Mouse (Mus musculus) forebrain, embryonic 12.5 days (tissue): ENCODE measurements around the gene Ifitm2. TPM values are rescaled to one million over a fixed set of nuclear protein-coding genes. Genes with fewer than 3 reads are reported as not detected.
A peak's percentile ranks its signal among the peaks of the same experiment; 100 is the strongest.

ENCODE experiments used
- ATAC-seq: fragments of 200-750 bp; cut with Nextera tagmentation; 2 replicates; pipeline ENCODE4 v1.8.0; 2017; ENCODE audit warnings: moderate TSS enrichment; ENCODE audit not compliant: low FRiP score
- H3K27ac ChIP-seq: fragments of 300-500 bp; sonication (generic); 2 replicates; pipeline ENCODE4 v1.5.1; 2016; ENCODE audit warnings: mild to moderate bottlenecking
- H3K27me3 ChIP-seq: fragments of 300-500 bp; sonication (generic); 2 replicates; pipeline ENCODE4 v1.6.1; 2016; ENCODE audit warnings: mild to moderate bottlenecking
- H3K36me3 ChIP-seq: fragments of 300-500 bp; sonication (generic); replicated peaks from 2 replicates; pipeline ENCODE4 v1.6.1; 2016; ENCODE audit warnings: mild to moderate bottlenecking
- H3K4me1 ChIP-seq: fragments of 300-500 bp; sonication (generic); 2 replicates; pipeline ENCODE4 v1.6.1; 2016
- H3K4me2 ChIP-seq: fragments of 300-500 bp; sonication (generic); 2 replicates; pipeline ENCODE4 v1.6.1; 2016; ENCODE audit warnings: mild to moderate bottlenecking, moderate library complexity
- H3K4me3 ChIP-seq: fragments of 300-500 bp; sonication (generic); replicated peaks from 2 replicates; pipeline ENCODE4 v1.5.1; 2016; ENCODE audit warnings: mild to moderate bottlenecking
- H3K9ac ChIP-seq: fragments of 300-500 bp; sonication (generic); 2 replicates; pipeline ENCODE4 v1.6.1; 2016; ENCODE audit warnings: mild to moderate bottlenecking
- H3K9me3 ChIP-seq: fragments of 300-500 bp; sonication (generic); 2 replicates; pipeline ENCODE4 v1.6.1; 2016
- WGBS: fragments of 180-500 bp; shearing (Covaris S2); methylation state at CpG from one replicate; pipeline ENCODE4 v1.1.7; 2016; 5-methylcytosine and 5-hydroxymethylcytosine counted together
- polyA plus RNA-seq: library from polyadenylated mRNA; unstranded; fragments of >200 nt; fragmentation: Nextera tagmentation; extraction: Ambion mirVana; gene quantifications from 2 replicates; pipeline ENCODE4 v1.2.1, GENCODE M21; 2016

Ifitm2 gene
- polyA plus RNA-seq, 1 experiment from 2014 or later: 217 TPM

DNA sequence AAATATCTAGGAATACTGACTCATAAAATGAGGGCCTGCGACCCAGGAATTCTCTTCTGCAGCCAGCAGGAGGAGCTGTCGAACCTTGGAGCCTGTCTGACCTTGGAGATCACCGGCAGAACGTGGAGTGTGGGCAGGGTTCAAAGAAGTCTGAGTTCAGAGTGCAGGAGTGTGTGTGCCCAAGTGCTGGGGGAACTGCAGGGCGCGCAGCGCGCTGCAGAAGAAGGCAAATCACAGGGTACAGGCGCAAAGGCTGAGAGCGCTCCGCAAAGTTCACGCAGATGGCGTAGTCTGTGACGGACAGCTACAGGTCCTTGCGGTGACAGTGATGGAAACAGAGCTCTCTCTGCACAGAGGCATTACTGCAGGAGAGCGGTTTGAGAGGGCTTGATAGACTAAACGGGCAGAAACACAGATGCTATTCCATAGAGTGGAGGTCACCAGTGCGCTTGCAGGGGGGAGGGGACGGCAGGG is 47.1 kb downstream of the Ifitm2 start:
- under 1% methylated on average over 19 of the region's 19 CpGs for WGBS
- peak; percentile 57; the same call in 1 of the 2 replicates for ATAC-seq

DNA sequence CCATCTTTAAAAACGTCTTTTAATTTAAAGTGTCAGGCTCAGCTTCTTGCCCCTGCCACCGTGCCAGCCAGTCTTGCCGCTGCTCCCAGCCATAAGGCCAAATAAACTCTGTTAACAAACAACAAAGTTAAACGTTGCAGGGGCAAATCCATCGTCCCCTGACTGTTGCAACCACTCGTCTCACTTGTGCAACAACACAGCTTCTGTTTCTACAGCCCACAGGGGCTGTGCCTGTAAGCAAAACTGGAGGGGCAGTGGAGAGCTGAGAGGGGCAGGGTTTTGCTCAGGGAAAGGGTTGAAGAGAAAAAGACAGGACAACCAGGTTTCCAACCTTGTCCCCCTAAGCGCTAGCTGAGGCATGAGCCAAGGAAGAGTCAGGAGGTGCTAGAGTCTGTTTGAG is 47.6 kb downstream of the Ifitm2 start:
- no peaks in the 10 kb centered on the region for H3K9me3 ChIP-seq
- no peaks in the 10 kb centered on the region for H3K27me3 ChIP-seq
- H3K9ac ChIP-seq: no peak overlapping the region; the same call in 1 of the 2 replicates
- H3K4me3 ChIP-seq: no peak overlapping the region
- H3K36me3 ChIP-seq: no peaks in the 10 kb centered on the region
- H3K4me1 ChIP-seq: peaks cover 4% of the 10 kb centered on the region; the same call in 1 of the 2 replicates
- 52% methylated on average over 7 of the region's 7 CpGs for WGBS
- no peak overlapping the region for H3K27ac ChIP-seq
- peak overlapping the region; percentile 61; the same call in 1 of the 2 replicates for H3K4me2 ChIP-seq
- ATAC-seq: no peak

More for the DNA sequence above, 47.1 kb downstream of the Ifitm2 start:
- no peak overlapping the region for H3K27ac ChIP-seq
- no peaks in the 10 kb centered on the region for H3K27me3 ChIP-seq
- peak overlapping the region; percentile 34 for H3K4me3 ChIP-seq
- H3K4me2 ChIP-seq: peak overlapping the region; percentile 61
- peak overlapping the region; percentile 12; the same call in 1 of the 2 replicates for H3K9ac ChIP-seq
- peaks cover 4% of the 10 kb centered on the region; the same call in 1 of the 2 replicates for H3K4me1 ChIP-seq
- H3K9me3 ChIP-seq: no peaks in the 10 kb centered on the region
- no peaks in the 10 kb centered on the region for H3K36me3 ChIP-seq

DNA sequence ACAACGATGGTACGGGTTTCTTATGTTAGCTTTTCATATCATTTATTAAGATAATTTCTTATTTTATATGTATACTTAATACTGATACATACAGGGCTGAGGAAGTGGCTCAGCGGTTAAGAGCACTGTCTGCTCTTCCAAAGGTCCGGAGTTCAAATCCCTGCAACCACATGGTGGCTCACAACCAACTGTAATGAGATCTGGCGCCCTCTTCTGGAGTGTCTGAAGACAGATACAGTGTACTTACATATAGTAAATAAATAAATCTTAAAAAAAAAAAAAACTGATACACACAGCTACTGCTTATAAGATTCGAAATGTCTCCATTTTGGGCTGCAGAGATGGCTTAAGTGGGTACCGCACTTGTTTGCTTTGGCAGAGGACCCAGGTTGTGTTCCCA is 48.1 kb downstream of the Ifitm2 start:
- Histone ChIP-seq H3K36me3 (no peaks in the 10 kb centered on the region), H3K27ac (no peak overlapping the region), H3K4me2 (no peak overlapping the region), H3K4me3 (no peak overlapping the region), H3K9ac (no peak overlapping the region), H3K9me3 (no peaks in the 10 kb centered on the region), H3K27me3 (no peaks in the 10 kb centered on the region), H3K4me1 (peaks cover 4% of the 10 kb centered on the region; the same call in 1 of the 2 replicates)
- no peak for ATAC-seq
- 90% methylated on average over 7 of the region's 7 CpGs for WGBS

DNA sequence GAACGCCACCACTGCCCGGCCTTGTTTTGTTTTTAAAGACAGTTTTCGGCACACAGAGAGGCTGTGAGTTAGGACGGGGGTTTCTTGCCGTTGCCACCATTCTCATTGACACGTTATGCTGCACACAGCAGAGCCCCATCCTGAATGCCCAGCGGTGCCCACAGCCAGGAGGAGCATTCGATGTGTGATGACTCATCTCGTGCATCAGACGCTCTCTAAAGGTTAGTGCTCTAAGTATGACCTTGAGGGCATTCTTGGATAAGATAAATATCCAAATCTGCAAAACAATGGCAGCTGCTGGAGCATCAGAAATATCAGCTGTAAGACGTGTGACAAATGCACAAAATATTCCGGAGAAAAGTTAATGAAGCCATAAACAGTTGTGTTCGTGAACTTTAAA is 48.7 kb downstream of the Ifitm2 start:
- no peak overlapping the region for H3K9ac ChIP-seq
- H3K27ac ChIP-seq: no peak overlapping the region
- H3K9me3 ChIP-seq: no peaks in the 10 kb centered on the region
- 87% methylated on average over 13 of the region's 13 CpGs for WGBS
- H3K4me2 ChIP-seq: no peak overlapping the region
- H3K4me3 ChIP-seq: no peak overlapping the region
- no peaks in the 10 kb centered on the region for H3K36me3 ChIP-seq
- no peak for ATAC-seq
- peaks cover 4% of the 10 kb centered on the region; the same call in 1 of the 2 replicates for H3K4me1 ChIP-seq
- H3K27me3 ChIP-seq: no peaks in the 10 kb centered on the region

DNA sequence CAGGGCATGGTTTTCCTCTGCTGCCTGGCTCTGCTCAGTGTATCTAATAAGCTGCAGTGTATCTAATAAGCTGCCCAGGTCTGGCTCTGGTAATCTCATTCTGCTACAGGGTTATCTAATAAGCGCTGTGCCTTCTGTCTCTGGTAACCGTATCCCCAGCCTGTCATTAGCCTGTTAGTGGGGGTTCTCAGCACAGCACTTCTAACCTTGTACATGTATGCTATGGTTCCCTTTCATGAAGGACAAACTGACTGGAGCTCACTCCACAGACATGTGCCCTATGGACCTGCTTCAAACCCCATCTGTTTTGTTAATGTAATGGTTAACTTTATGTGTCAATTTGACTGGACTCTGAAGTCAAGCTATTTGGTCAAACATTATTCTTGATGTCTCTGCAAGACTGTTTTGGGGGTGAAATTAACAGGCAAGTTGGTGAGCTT is 50.1 kb downstream of the Ifitm2 start:
- H3K4me3 ChIP-seq: no peak overlapping the region
- no peaks in the 10 kb centered on the region for H3K9me3 ChIP-seq
- H3K4me1 ChIP-seq: peaks cover 4% of the 10 kb centered on the region; the same call in 1 of the 2 replicates
- ATAC-seq: no peak
- H3K27ac ChIP-seq: no peak overlapping the region
- no peaks in the 10 kb centered on the region for H3K36me3 ChIP-seq
- H3K4me2 ChIP-seq: no peak overlapping the region
- no peak overlapping the region for H3K9ac ChIP-seq
- H3K27me3 ChIP-seq: no peaks in the 10 kb centered on the region
- 94% methylated on average over 2 of the region's 2 CpGs for WGBS

Other genes starting within 250 kb of the Ifitm2 start
- not detected in 2 replicates for gene Cyp2e1, start 192.2 kb downstream of the Ifitm2 start, polyA plus RNA-seq
- 0.13 and 0.31 TPM in 2 replicates for gene Syce1, start 168.1 kb downstream of the Ifitm2 start, polyA plus RNA-seq
- 7.0 and 7.4 TPM in 2 replicates for gene Zfp941, start 133.8 kb downstream of the Ifitm2 start, polyA plus RNA-seq
- not detected in 2 replicates for gene Urah, start 121.0 kb downstream of the Ifitm2 start, polyA plus RNA-seq
- gene Scgb1c1, start 110.4 kb downstream of the Ifitm2 start, polyA plus RNA-seq: not detected in 2 replicates
- gene Odf3, start 108.2 kb downstream of the Ifitm2 start, polyA plus RNA-seq: 0.13 TPM in 1 of 2 replicates, not detected in the other
- gene Gm45785, start 99.7 kb downstream of the Ifitm2 start, polyA plus RNA-seq: not detected in 2 replicates
- 60.3 and 65.6 TPM in 2 replicates for gene Ric8a, start 99.0 kb downstream of the Ifitm2 start, polyA plus RNA-seq
- gene Bet1l, start 98.4 kb downstream of the Ifitm2 start, polyA plus RNA-seq: 27.6 and 27.8 TPM in 2 replicates
- 307 and 318 TPM in 2 replicates for gene Psmd13, start 74.0 kb downstream of the Ifitm2 start, polyA plus RNA-seq
- gene Sirt3, start 73.7 kb downstream of the Ifitm2 start, polyA plus RNA-seq: 24.7 and 26.1 TPM in 2 replicates
- gene Cox8b, start 55.5 kb downstream of the Ifitm2 start, polyA plus RNA-seq: not detected in 2 replicates
- gene Nlrp6, start 35.1 kb downstream of the Ifitm2 start, polyA plus RNA-seq: 0.13 and 0.17 TPM in 2 replicates
- gene Pgghg, start 14.6 kb downstream of the Ifitm2 start, polyA plus RNA-seq: 12.7 and 12.9 TPM in 2 replicates
- gene Ifitm5, start 5.7 kb downstream of the Ifitm2 start, polyA plus RNA-seq: 0.78 and 1.4 TPM in 2 replicates
- not detected in 2 replicates for gene Gm45717, start 50 bp downstream of the Ifitm2 start, polyA plus RNA-seq
- gene Ifitm1, start 11.2 kb upstream of the Ifitm2 start, polyA plus RNA-seq: 5.8 and 6.2 TPM in 2 replicates
- gene Ifitm3, start 54.8 kb upstream of the Ifitm2 start, polyA plus RNA-seq: 11.6 and 13.0 TPM in 2 replicates
- not detected in 2 replicates for gene Ifitm6, start 61.9 kb upstream of the Ifitm2 start, polyA plus RNA-seq
- not detected in 2 replicates for gene Gm17387, start 73.1 kb upstream of the Ifitm2 start, polyA plus RNA-seq
- 40.7 and 43.6 TPM in 2 replicates for gene B4galnt4, start 105.1 kb upstream of the Ifitm2 start, polyA plus RNA-seq
- 1.3 and 1.5 TPM in 2 replicates for gene Pkp3, start 122.2 kb upstream of the Ifitm2 start, polyA plus RNA-seq
- 1.3 and 1.5 TPM in 2 replicates for gene Sigirr, start 144.6 kb upstream of the Ifitm2 start, polyA plus RNA-seq
- 0.31 and 0.37 TPM in 2 replicates for gene Ano9, start 161.8 kb upstream of the Ifitm2 start, polyA plus RNA-seq
- gene Ptdss2, start 166.4 kb upstream of the Ifitm2 start, polyA plus RNA-seq: 63.5 and 64.9 TPM in 2 replicates
- gene Rnh1, start 216.9 kb upstream of the Ifitm2 start, polyA plus RNA-seq: 47.2 and 49.7 TPM in 2 replicates
- 79.1 and 89.4 TPM in 2 replicates for gene Hras, start 238.0 kb upstream of the Ifitm2 start, polyA plus RNA-seq
- gene Lrrc56, start 238.2 kb upstream of the Ifitm2 start, polyA plus RNA-seq: 14.2 and 16.0 TPM in 2 replicates